Mouse (Mus musculus) ZHBTc4 (cell line): ENCODE data around the gene Net1.
"Not testable (repeated sequence)": the region's sequence is repeated elsewhere in the genome, so short reads cannot be mapped to it uniquely, and the experiment has no call there.

ENCODE experiments used
- DNase-seq: peaks from one replicate; pipeline ENCODE4 v3.0.0-alpha.2; 2011; ENCODE audit warnings: low read depth, low spot score

Gene Net1

GRCm38 (mm10) chr13:3890061-3890460 is 28.0 kb downstream of the Net1 start:
- no peak for DNase-seq

GRCm38 (mm10) chr13:3889111-3889510 is 28.9 kb downstream of the Net1 start:
- no peak for DNase-seq

DNA sequence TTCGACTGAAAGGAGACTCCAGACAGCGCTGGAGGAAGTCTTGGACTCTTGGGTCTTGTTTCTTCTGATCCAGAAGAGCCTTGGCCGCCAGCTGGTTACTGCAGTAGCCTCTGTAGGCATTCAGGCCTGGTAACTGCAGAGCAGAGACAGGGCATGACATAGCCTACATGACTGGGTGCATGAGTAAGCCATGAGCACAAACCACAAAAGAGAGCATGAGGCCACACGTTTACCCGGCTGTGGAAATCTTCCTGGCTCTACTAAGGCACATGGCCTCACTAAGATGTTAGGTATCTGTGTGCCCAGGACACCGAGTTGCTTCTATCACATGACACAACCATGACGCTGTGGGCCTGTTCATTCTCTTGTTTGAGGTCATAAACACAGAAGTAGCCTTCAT is 31.4 kb downstream of the Net1 start:
- DNase-seq = no peak

- DNase-seq = no peak
These were observed 40.3 kb downstream of the Net1 start for GRCm38 (mm10) chr13:3877679-3878220.

DNA sequence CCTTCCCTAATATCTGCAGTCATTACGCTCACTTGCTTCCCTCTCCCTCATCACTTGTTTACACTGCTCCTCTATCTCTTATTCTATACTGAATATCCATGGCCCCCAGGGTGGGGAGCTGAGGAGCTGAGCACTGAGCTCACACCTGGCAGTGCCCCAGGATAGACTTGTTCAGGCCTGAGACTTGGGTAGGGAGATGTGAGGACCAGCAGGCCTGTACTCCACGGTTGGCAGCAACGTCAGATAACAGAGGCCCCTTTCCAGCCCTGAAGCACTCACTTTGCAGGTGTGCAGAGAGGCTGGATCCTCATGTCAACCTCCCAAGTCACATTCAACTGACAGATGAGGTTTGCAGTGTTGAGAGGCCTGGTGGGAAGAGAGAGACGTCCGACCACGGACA is 40.8 kb downstream of the Net1 start:
- DNase-seq = no peak

- no peak for DNase-seq
These were observed 41.6 kb downstream of the Net1 start for GRCm38 (mm10) chr13:3876448-3876847.

- no peak for DNase-seq
These were observed 45.2 kb downstream of the Net1 start for GRCm38 (mm10) chr13:3872832-3873231.

DNA sequence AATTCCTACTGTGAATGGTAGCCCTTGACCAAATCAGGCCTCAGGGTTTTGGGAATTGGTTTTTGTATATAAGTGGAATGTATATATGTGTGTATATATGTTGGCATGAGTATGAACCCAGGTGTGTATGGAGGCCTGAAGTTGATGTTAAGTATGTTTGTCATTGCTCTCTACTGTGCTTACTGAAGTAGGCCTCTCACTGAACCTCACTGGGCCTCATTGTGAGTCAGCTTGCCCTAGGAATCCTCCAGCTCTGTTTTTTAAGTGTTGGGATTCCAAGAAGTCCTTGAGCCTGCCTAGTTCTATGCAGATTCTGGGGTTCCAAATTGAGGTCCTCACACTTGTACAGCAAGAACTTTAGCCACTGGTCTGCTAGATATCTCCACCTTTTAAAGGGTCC is 48.1 kb downstream of the Net1 start:
- no peak for DNase-seq

- DNase-seq = no peak
These were observed 50.9 kb downstream of the Net1 start for GRCm38 (mm10) chr13:3867158-3867557.

GRCm38 (mm10) chr13:3866355-3867052 is 51.5 kb downstream of the Net1 start:
- DNase-seq = no peak

DNA sequence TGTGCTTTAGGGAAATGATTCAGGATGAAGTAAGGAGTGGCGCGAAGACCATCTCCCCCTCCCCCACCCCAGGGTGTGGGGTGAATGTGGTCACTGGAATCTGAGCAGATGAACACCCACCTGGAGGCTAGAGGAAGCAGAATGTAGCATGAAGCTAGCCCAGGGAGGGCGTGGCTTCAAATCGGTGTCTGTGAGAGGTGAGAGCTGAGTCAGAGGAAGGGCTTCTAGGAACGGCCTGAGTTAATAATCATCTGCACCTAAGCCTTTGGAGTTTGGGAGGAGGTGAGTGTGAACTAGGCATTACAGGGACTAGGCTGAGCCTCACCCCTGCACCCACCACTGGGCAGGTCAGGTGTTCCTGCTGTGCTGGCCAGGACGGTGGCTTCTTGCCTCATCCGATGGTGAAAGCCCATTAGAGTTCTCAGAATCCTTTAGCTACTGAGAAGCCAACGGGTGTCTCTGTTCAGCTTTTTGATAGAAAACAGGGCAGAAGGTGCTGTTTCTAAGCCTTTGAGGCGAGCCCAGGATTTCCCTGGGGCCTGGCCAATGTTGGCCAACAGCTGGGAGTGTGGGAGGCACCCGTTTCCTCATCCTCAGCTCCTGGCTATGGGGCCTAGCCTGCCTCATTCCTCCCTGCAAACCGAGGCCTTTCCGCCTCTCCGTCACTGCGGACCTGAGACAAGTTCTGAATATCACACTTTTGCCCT is 52.2 kb downstream of the Net1 start:
- DNase-seq = no peak

GRCm38 (mm10) chr13:3862922-3863580 is 55.0 kb downstream of the Net1 start:
- no peak for DNase-seq

- DNase-seq = no peak
These were observed 55.7 kb downstream of the Net1 start for GRCm38 (mm10) chr13:3862325-3862724.

GRCm38 (mm10) chr13:3861251-3861650 is 56.8 kb downstream of the Net1 start:
- DNase-seq = no peak

DNA sequence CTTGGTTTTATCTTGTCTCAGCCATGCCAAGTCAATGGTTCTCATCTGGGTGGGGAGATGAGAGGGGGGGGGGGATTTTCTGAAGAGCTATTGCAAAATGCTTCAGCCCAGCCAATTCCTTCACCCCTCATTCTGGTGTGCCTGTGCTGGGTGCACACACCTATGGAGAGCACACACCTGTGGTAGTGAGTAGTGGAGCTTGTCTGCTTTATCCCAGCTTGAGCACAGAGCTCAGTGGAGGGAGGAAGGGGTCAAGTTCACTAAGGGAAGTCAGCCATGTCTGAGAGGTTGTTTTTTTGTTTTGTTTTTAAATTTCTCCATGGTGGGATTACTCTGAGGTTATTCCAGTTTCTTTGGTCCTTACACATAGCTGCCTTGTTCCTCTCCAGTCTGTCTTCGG is 61.8 kb downstream of the Net1 start:
- no peak for DNase-seq

- peak; percentile 69 for DNase-seq
These were observed 63.2 kb downstream of the Net1 start for GRCm38 (mm10) chr13:3854856-3855255.

DNA sequence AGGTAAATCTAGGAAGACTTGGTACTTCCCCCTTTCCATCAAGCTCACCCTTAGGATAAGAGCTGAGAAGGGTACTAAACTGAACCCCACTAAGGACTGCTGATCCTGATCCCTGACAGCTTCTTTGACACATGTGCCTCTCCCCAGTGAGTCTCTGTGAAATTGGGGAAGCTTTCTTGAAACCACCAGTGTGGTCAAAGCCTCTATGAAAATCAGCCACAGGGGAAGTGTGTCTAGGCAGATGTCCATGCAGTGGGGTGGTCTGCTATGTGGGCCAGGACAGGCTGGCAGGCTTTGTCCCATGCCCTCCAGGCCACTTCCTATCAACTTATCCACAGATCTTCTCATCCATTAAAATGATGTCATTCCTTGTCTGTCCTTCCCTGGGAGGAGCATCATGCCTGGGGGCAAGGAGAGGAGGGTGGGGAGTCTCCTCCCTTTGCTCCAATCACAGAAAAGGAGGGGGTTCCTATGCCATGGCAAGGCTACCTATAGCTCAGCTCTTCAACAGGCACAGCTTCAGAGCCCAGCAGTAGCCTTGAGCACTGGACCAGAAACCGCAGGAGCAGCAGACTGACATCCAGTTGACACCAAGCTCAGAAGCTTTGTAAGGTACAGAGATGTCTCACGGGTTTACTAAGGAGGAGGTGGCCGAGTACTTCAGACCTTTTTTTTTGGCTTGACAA is 64.2 kb downstream of the Net1 start, which contains the start of gene Calm5:
Calm5 (plus strand) TSS at position 526 of the 686 bp plus-strand sequence.
- DNase-seq = not testable (repeated sequence)

DNA sequence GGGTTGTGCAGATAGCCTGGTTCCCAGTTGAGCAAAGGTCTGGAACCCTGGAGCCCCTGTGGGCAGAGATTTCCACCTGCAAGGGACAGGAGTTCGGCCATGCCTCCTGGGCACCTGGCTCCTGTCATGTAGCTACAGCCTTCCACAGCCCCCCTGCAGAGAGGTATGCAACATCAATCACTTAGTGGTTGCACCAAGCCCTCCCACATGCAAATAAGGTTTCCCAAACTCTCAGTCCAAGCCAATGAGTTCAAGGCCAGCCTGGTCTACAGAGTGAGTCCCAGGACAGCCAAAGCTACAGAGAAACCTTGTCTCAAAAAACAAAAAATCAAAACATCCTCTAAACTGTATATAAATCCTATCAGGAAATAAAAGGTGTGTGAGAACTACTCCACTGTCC is 67.7 kb downstream of the Net1 start:
- DNase-seq = peak; percentile 52

DNA sequence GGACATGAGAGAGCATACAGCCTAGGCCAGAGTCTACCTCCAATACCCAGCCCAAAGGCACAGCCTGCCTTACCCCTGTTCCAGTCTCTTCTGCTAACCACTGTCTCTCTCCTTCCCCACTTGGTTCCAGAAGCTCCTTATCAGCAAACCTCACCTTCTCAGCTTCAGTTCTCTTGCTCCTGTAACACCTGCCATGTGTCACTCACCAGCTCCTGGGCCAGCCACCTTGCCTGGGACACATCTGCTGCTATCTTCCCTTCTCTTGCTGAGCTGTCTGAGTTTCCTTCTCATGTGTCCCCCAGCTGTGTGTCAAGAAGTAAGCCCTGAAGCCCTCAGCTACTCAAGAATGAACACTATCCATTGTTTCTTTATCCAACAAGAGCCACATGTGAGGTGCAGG is 77.4 kb downstream of the Net1 start:
- not testable (repeated sequence) for DNase-seq

- DNase-seq = not testable (repeated sequence)
These were observed 80.7 kb downstream of the Net1 start, which contains the start of gene Calm4 for GRCm38 (mm10) chr13:3837312-3837807. Gene Calm4, plus strand, starts transcription at chr13:3837757.

DNA sequence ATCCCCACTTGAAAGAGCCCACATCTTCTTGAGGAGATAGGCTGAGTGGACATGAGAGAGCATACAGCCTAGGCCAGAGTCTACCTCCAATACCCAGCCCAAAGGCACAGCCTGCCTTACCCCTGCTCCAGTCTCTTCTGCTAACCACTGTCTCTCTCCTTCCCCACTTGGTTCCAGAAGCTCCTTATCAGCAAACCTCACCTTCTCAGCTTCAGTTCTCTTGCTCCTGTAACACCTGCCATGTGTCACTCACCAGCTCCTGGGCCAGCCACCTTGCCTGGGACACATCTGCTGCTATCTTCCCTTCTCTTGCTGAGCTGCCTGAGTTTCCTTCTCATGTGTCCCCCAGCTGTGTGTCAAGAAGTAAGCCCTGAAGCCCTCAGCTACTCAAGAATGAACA is 84.4 kb downstream of the Net1 start:
- DNase-seq = not testable (repeated sequence)
